Mouse (Mus musculus): ENCODE measurements around the gene Trak1.

- no peak for TF ChIP-seq SIN3A (IDR thresholded peaks at IDR 0.05; ENCODE audit: low read length)
- TF ChIP-seq CHD1 (IDR thresholded peaks at IDR 0.05; ENCODE audit: low read depth, low read length): no peak
- no peak for TF ChIP-seq CTCF (conservative IDR thresholded peaks at IDR 0.05 in 1 of 2, IDR thresholded peaks at IDR 0.05 in 1 of 2; ENCODE audit: low read depth in 2 of 2, low read length in 2 of 2)
- TF ChIP-seq UBTF (IDR thresholded peaks at IDR 0.05; ENCODE audit: low read depth, low read length): no peak
- TF ChIP-seq POLR2A (IDR thresholded peaks at IDR 0.05; ENCODE audit: low read depth, low read length): no peak
- TF ChIP-seq MAZ (IDR thresholded peaks at IDR 0.05; ENCODE audit: low read depth, low read length): no peak
- TF ChIP-seq JUND (conservative IDR thresholded peaks at IDR 0.05; ENCODE audit: low read depth, low read length): no peak
- no peak for TF ChIP-seq EP300 (IDR thresholded peaks at IDR 0.05; ENCODE audit: low read length)
- TF ChIP-seq ELF1 (IDR thresholded peaks at IDR 0.05; ENCODE audit: low read depth, low read length): no peak
- TF ChIP-seq MEF2A (IDR thresholded peaks at IDR 0.05; ENCODE audit: borderline replicate concordance, low read depth, low read length): no peak
These were observed 88.5 kb downstream of the Trak1 start for GRCm38 (mm10) chr9:121385749-121386350.
